Mouse (Mus musculus) heart, embryonic 10.5 days (tissue): ENCODE results near the gene Ltbp1. TPM values are rescaled to one million over a fixed set of nuclear protein-coding genes. Genes with fewer than 3 reads are reported as not detected.

Experiments
- DNase-seq: peaks from one replicate; pipeline ENCODE4 v3.0.0-alpha.2; 2017; ENCODE audit warnings: low spot score
- H3K27ac ChIP-seq: fragments of 300-500 bp; sonication (generic); 2 replicates; pipeline ENCODE4 v1.5.1; 2016; ENCODE audit warnings: mild to moderate bottlenecking
- H3K27me3 ChIP-seq: fragments of 300-500 bp; sonication (generic); 2 replicates; pipeline ENCODE4 v1.6.1; 2016; ENCODE audit warnings: mild to moderate bottlenecking; ENCODE audit not compliant: poor library complexity, insufficient read depth, severe bottlenecking
- H3K36me3 ChIP-seq: fragments of 300-500 bp; sonication (generic); 2 replicates; pipeline ENCODE4 v1.6.1; 2016; ENCODE audit warnings: mild to moderate bottlenecking, moderate library complexity
- H3K4me1 ChIP-seq: fragments of 300-500 bp; sonication (generic); 2 replicates; pipeline ENCODE4 v1.6.1; 2016; ENCODE audit warnings: mild to moderate bottlenecking
- H3K4me3 ChIP-seq: fragments of 300-500 bp; sonication (generic); 2 replicates; pipeline ENCODE4 v1.5.1; 2016; ENCODE audit warnings: mild to moderate bottlenecking, moderate library complexity
- H3K9me3 ChIP-seq: fragments of 300-500 bp; sonication (generic); 2 replicates; pipeline ENCODE4 v1.6.1; 2016; ENCODE audit warnings: mild to moderate bottlenecking, moderate library complexity
- WGBS: fragments of 180-500 bp; shearing (Covaris S2); methylation state at CpG from one replicate; pipeline ENCODE4 v1.1.7; 2016; 5-methylcytosine and 5-hydroxymethylcytosine counted together
- polyA plus RNA-seq: library from polyadenylated mRNA; unstranded; fragments of >200 nt; fragmentation: Nextera tagmentation; extraction: Ambion mirVana; gene quantifications from 2 replicates; pipeline ENCODE4 v1.2.1, GENCODE M21; 2016

The Ltbp1 gene
- polyA plus RNA-seq, 1 experiment from 2014 or later = 29.7 TPM

DNA sequence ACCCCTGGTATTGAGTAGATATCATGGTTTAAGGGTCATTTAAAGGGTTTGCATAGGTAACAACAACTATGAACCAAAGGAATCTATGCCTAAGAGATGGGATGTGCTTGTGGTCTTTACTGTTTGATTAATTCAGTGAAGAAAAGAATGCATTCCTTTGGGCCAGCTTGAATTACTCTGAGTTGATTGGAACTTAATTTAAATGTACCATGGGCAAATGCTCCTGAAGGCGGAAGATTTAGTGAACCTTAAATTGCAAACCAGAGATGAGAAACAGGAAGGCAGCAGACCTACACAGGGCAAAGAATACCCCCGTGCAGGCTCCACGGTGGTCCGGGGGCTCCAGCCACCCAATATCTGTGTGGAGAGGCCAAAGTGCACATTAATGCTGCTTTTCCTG lies 7.8 kb downstream of the Ltbp1 start:
- 82% methylated on average over 4 of the region's 4 CpGs for WGBS
- peaks cover 44% of the 10 kb centered on the region for H3K36me3 ChIP-seq
- no peaks in the 10 kb centered on the region for H3K27me3 ChIP-seq
- no peak overlapping the region for H3K4me3 ChIP-seq
- DNase-seq = no peak
- H3K9me3 ChIP-seq = no peaks in the 10 kb centered on the region
- H3K4me1 ChIP-seq = peaks cover 39% of the 10 kb centered on the region
- H3K27ac ChIP-seq = no peak overlapping the region

- WGBS = 54% methylated on average over 10 of the region's 10 CpGs
- Histone ChIP-seq H3K36me3 (peaks cover 42% of the 10 kb centered on the region), H3K27ac (no peak overlapping the region)
Observed at GRCm38 (mm10) chr17:75013868-75014267, 8.5 kb downstream of the Ltbp1 start.

DNA sequence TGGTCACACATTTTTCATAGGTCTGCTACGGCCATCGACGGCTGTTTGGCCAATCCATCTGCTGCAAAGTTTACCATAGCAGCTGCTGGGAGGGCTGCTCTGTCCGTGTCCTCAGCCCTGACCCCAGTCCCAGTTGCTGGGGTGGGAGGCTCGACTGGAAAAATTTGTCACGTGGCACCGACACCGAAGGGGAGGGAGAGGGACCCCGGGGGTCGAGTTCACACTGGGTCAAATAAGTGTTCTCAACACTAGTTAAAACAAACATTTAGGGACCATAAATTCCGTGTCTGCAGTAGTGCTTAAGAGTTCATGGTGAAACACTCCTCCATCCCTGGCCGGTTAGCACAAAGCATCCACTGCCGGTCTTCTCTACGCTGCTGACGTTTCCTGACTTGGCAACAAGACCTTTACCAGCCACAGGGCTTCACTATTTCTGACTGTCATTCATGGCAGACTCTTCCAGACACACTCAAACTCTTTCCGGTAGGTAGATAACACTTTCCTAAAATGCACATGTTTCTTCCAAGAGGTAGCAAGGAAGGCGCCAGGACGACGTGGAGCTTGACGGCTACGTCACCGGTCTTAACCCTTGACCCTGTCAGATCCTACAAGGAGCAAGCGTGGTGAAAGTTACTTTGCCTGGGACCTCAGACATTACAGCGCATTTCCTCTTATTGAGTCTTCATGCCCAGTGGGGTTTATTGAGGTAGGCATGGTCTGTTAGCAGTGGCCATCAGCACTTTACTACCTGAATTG lies 9.4 kb downstream of the Ltbp1 start:
- Histone ChIP-seq H3K4me3 (no peak overlapping the region), H3K27me3 (no peaks in the 10 kb centered on the region), H3K9me3 (no peaks in the 10 kb centered on the region), H3K27ac (no peak overlapping the region), H3K4me1 (peaks cover 39% of the 10 kb centered on the region), H3K36me3 (peaks cover 35% of the 10 kb centered on the region)
- no peak for DNase-seq
- 64% methylated on average over 24 of the region's 24 CpGs for WGBS

More at GRCm38 (mm10) chr17:75013868-75014267, 8.5 kb downstream of the Ltbp1 start:
- Histone ChIP-seq H3K27me3 (no peaks in the 10 kb centered on the region), H3K4me1 (peaks cover 39% of the 10 kb centered on the region), H3K4me3 (no peak overlapping the region), H3K9me3 (no peaks in the 10 kb centered on the region)
- no peak for DNase-seq

DNA sequence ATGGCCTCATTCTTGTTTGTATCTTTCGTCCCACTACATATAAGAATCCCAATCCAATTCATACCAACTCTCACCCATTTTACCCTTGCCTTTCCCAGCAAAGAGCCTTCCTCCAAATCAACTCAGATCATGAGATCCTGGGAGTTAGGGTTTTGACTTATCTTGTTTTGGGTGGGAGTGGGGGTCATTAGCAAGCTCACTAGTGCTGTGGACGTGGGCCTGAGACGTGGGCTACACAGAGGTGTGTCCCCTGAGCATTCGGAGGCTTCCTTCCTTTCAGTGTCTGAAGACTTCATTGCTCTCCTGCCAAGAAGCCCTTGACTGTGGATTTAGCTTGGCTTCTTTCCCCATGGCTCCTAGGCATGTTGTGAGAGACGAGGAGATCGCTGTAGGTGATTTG lies 10.2 kb downstream of the Ltbp1 start:
- no peak overlapping the region for H3K27ac ChIP-seq
- no peaks in the 10 kb centered on the region for H3K27me3 ChIP-seq
- H3K4me1 ChIP-seq = peaks cover 41% of the 10 kb centered on the region
- H3K9me3 ChIP-seq = no peaks in the 10 kb centered on the region
- no peak overlapping the region for H3K4me3 ChIP-seq
- WGBS = 90% methylated on average over 6 of the region's 6 CpGs
- H3K36me3 ChIP-seq = peaks cover 34% of the 10 kb centered on the region
- no peak for DNase-seq

DNA sequence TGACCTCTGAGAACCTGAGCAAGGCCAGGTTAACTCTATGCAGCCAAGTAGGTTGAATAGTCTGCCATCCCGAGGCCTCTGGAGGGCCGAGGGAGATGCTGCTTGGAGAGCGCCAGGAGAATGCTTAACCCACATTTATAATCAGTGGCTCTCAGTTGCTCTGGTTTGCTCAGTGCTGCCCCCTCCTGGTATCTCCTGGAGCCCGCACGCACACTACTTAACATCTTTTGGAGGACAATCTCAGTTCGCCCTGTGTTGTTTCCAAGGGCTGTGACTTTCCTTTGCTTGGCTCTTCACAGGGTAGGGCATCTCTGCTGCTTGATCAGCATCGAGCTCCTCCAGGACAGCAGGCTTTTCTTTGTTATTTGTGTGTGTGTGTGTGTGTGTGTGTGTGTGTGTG lies 12.1 kb downstream of the Ltbp1 start:
- Histone ChIP-seq H3K4me1 (peaks cover 37% of the 10 kb centered on the region), H3K36me3 (peaks cover 34% of the 10 kb centered on the region), H3K9me3 (no peaks in the 10 kb centered on the region), H3K4me3 (no peak overlapping the region), H3K27me3 (no peaks in the 10 kb centered on the region), H3K27ac (no peak overlapping the region)
- DNase-seq = no peak
- 71% methylated on average over 7 of the region's 7 CpGs for WGBS

DNA sequence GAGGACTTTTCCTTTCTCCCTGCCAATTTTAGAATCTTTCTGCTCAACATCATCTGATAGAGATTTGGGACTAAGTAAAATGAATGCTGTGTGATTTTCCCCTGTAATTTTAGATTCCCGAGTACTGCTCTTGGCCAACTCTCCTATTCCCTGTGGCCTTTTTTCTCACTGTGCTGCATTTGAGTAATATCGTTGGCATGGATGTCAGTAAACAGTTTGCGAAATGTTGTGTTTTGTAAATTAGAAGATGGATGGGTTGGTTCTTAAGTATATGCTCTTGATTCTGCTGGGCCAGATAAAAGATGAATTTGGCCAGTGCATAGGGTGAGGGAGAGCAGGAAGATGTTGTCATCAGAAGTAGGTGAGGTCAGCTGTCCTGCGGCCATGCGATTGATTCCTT lies 12.8 kb downstream of the Ltbp1 start:
- H3K4me1 ChIP-seq = peaks cover 37% of the 10 kb centered on the region
- no peaks in the 10 kb centered on the region for H3K27me3 ChIP-seq
- WGBS = 88% methylated on average over 5 of the region's 5 CpGs
- no peak overlapping the region for H3K4me3 ChIP-seq
- H3K27ac ChIP-seq = no peak overlapping the region
- DNase-seq = no peak
- no peaks in the 10 kb centered on the region for H3K9me3 ChIP-seq
- H3K36me3 ChIP-seq = peaks cover 34% of the 10 kb centered on the region

DNA sequence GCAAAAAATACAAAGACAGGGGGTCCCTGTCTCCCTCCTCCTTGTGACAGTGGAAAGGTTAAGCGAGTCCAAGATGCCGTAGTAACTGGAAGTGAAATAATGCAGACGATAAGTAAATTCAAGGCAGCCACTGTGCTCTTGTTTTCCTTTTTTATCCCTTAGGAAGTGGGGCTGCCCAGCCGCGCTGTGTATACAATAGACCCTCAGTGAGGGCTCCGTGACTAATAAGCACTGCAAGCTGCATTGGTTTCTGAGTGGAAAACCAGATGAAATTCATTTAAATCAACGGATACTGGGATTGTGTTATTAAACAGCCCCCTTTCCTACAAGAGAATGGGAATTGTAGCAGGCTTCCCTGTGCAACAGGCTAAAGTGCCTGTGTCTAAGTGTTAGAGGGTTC lies 14.7 kb downstream of the Ltbp1 start:
- H3K9me3 ChIP-seq = no peaks in the 10 kb centered on the region
- 59% methylated on average over 7 of the region's 7 CpGs for WGBS
- no peak for DNase-seq
- H3K27ac ChIP-seq = no peak overlapping the region
- peaks cover 26% of the 10 kb centered on the region for H3K36me3 ChIP-seq
- peaks cover 20% of the 10 kb centered on the region for H3K4me1 ChIP-seq
- H3K4me3 ChIP-seq = no peak overlapping the region
- H3K27me3 ChIP-seq = no peaks in the 10 kb centered on the region

GRCm38 (mm10) chr17:75020619-75021018 lies 15.3 kb downstream of the Ltbp1 start:
- Histone ChIP-seq H3K4me1 (peaks cover 21% of the 10 kb centered on the region), H3K27me3 (no peaks in the 10 kb centered on the region), H3K27ac (no peak overlapping the region), H3K36me3 (peaks cover 20% of the 10 kb centered on the region), H3K4me3 (no peak overlapping the region), H3K9me3 (no peaks in the 10 kb centered on the region)
- 63% methylated on average over 3 of the region's 3 CpGs for WGBS
- no peak for DNase-seq

DNA sequence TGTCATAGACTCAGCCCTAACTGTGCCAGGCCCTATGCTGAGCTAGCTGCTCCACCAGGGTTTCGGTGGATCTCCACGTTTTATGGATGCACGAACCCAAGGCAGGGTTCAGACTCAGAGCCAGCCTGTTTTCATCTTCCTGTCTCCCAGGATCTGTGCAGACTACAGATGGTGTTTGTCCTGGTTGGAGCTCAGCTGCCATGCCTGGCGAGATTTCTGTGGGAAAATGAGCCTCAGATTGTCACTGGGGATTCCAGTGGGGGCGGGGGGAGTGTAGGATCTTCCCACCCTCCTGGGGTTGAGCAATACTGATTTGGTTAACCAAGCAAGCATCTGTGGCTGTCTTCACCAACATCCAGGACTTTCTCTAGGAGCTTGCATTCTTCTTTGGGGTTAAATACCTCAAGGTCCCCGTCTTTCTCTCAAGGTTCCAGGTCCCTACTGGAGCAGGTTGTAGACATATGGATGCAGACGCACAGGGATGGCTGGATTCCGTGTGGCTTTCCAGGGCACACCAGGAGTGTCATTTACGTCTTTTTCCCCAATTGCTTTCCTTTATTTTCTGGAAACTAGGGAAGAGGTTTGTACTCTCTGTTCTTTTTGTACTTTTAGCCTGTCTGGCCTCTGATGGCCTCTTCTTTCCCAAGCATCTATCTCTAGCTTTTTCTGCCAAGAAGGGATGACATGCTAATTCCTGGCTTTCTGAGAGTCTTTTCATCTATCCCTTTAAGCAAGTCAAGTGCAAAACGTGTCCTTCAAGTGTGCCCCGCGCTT lies 22.2 kb downstream of the Ltbp1 start:
- Histone ChIP-seq H3K4me1 (peaks cover 20% of the 10 kb centered on the region), H3K9me3 (no peaks in the 10 kb centered on the region), H3K27me3 (no peaks in the 10 kb centered on the region), H3K36me3 (peaks cover 17% of the 10 kb centered on the region), H3K27ac (no peak overlapping the region), H3K4me3 (no peak overlapping the region)
- no peak for DNase-seq
- WGBS = 78% methylated on average over 12 of the region's 12 CpGs

- no peak overlapping the region for H3K4me3 ChIP-seq
- no peaks in the 10 kb centered on the region for H3K9me3 ChIP-seq
- H3K27me3 ChIP-seq = no peaks in the 10 kb centered on the region
- peaks cover 17% of the 10 kb centered on the region for H3K4me1 ChIP-seq
- H3K36me3 ChIP-seq = peaks cover 15% of the 10 kb centered on the region
- no peak overlapping the region for H3K27ac ChIP-seq
- DNase-seq = no peak
- WGBS = 81% methylated on average over 14 of the region's 14 CpGs
Observed at GRCm38 (mm10) chr17:75033356-75033755, 28.0 kb downstream of the Ltbp1 start.

DNA sequence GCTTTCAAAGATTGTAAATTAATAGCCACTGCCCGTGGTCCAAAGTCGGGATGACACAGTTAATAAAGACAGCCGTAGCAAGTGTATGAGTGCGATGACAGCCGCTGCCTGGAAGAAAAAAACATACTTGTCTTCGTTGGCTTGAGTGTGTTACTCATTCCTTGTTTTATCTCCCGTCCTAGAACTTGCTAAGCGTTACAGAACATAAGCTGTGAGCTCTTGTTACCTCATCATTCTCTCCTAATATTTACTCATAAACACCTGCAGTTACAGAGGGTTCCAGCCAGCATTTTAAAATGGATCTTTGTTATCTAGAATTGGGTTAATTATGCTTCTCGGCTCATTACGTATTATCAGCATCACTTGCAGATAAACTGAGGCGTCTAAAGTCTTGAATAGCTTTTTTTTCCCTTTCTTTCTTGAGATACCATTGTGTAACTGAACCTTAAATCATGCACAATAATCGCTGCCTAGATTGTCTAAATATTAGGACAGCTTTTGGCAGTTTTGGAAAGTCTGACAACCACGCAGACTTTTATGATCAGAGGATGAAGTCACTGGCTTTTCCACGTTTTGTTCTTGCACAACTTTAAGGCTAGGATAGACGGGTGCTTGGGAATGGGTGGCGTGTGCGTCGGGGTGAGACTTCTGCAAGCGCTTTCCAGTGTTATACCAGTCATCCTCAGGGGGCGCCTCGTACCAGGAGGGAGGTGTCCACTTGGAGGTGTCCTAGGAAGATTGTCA lies 28.7 kb downstream of the Ltbp1 start:
- no peaks in the 10 kb centered on the region for H3K27me3 ChIP-seq
- H3K36me3 ChIP-seq = peaks cover 15% of the 10 kb centered on the region
- 79% methylated on average over 21 of the region's 21 CpGs for WGBS
- H3K4me1 ChIP-seq = peaks cover 17% of the 10 kb centered on the region
- no peak overlapping the region for H3K4me3 ChIP-seq
- no peaks in the 10 kb centered on the region for H3K9me3 ChIP-seq
- H3K27ac ChIP-seq = no peak overlapping the region
- DNase-seq = no peak

DNA sequence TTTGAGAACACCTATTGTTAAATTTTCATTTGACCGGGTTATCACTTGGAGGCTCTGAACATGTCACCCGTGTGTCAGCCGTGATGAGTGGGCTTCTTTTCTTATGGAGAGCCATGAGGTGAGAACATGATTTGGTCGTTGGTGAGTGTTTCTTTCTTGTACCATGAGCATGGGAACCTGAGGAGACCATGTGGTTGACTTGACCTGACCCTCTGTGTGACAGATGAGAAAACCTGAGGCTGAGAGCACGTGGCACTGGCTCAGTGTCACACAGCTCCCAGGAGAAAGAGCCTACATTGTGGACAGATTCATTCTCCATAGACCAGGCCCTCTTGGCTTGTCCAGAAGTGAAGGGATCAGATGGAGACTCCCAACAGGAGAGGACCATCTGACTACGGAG lies 31.5 kb downstream of the Ltbp1 start:
- WGBS = 81% methylated on average over 6 of the region's 6 CpGs

GRCm38 (mm10) chr17:75039017-75039416 lies 33.6 kb downstream of the Ltbp1 start:
- H3K4me3 ChIP-seq = no peak overlapping the region
- 0 out of 2 replicates have a peak, but pooled peaks cover 11% of the 10 kb centered on the region for H3K36me3 ChIP-seq
- no peak overlapping the region for H3K27ac ChIP-seq
- peaks cover 20% of the 10 kb centered on the region for H3K4me1 ChIP-seq
- 70% methylated on average over 4 of the region's 4 CpGs for WGBS
- no peaks in the 10 kb centered on the region for H3K9me3 ChIP-seq
- no peaks in the 10 kb centered on the region for H3K27me3 ChIP-seq
- DNase-seq = no peak

More for the DNA sequence above, 31.5 kb downstream of the Ltbp1 start:
- Histone ChIP-seq H3K36me3 (peaks cover 15% of the 10 kb centered on the region; the same call in 1 of the 2 replicates), H3K4me1 (peaks cover 21% of the 10 kb centered on the region), H3K27ac (no peak overlapping the region), H3K27me3 (no peaks in the 10 kb centered on the region), H3K9me3 (no peaks in the 10 kb centered on the region), H3K4me3 (no peak overlapping the region)
- no peak for DNase-seq
